Mouse (Mus musculus) embryonic fibroblast, embryonic 13.5 days (primary cell): Measurements from ENCODE around the gene Cacna2d4. TPM values are rescaled to one million over a fixed set of nuclear protein-coding genes. Genes with fewer than 3 reads are reported as not detected.
"Not testable (repeated sequence)": the region's sequence is repeated elsewhere in the genome, so short reads cannot be mapped to it uniquely, and the experiment has no call there.

ENCODE experiments used
- H3K27ac ChIP-seq: 2 replicates; pipeline ENCODE4 v1.5.1; 2012; ENCODE audit warnings: low read length, control low read depth, inconsistent platforms; ENCODE audit not compliant: insufficient read depth
- H3K4me1 ChIP-seq: 2 replicates; pipeline ENCODE4 v1.6.1; 2011; ENCODE audit warnings: low read length; ENCODE audit not compliant: control insufficient read depth, insufficient read depth
- H3K4me3 ChIP-seq: 2 replicates; pipeline ENCODE4 v1.5.1; 2011; ENCODE audit warnings: mild to moderate bottlenecking, control low read depth, low read length; ENCODE audit not compliant: insufficient read depth
- CTCF ChIP-seq: IDR thresholded peaks from 2 replicates; pipeline ENCODE4 v1.5.1; 2011; ENCODE audit warnings: mild to moderate bottlenecking, control low read depth, low read length, moderate library complexity, borderline replicate concordance; ENCODE audit not compliant: insufficient read depth
- POLR2A ChIP-seq: IDR thresholded peaks from 2 replicates; pipeline ENCODE4 v1.6.1; 2011; ENCODE audit warnings: low read depth, mild to moderate bottlenecking, control low read depth, low read length, moderate library complexity
- polyA plus RNA-seq: library from polyadenylated mRNA; stranded (reverse); fragments of >200 nt; gene quantifications from 2 replicates; pipeline ENCODE4 v1.2.4, GENCODE M21; 2011; ENCODE audit warnings: low read depth; ENCODE audit not compliant: missing spikeins, insufficient read length

Cacna2d4 gene
- polyA plus RNA-seq, 1 experiment = not detected

DNA sequence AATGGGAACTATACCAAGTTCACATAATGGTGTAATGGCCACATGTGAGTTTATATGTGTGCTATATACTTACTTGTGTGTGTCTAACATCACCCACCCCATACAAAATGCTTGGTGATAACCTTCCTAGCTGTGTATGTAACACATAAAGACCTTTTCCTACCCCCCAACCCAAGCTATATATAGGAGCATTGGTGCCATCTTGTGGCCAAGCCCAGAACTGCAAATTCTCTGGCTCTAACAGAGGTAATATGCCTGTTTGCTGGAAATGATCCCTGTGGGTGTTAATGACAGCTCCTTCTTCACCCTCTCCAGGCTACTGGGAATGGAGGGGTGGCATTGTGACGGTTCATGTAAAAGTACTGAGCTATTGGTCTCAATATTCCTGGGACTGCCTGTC is 111.9 kb downstream of the Cacna2d4 start:
- TF ChIP-seq POLR2A = no peak
- no peak for TF ChIP-seq CTCF
- no peak overlapping the region for H3K27ac ChIP-seq
- H3K4me3 ChIP-seq = no peak overlapping the region
- no peaks in the 10 kb centered on the region for H3K4me1 ChIP-seq

DNA sequence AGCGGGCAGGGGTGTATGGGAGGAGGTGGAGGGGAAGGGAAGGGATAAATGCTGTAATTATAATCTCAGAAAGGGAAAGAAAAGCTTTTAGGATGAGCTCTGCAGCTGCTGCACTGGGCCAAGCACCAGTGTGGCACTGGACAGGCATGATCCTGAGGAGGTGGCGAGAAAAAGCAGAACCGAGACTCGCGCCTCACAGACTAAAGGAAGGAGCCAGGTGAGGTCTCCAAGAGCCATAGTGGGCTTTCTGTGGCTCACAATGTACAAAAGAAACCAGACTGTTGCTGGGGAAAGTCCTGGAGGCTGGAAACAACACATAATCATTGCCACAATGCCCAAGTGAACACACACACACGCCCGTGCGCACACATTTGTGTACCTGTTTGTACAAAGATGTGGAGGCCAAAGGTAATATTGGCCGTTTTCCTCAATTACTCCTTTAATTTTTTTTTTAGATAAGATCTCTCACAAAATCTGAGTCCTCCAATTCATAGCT is 114.4 kb downstream of the Cacna2d4 start:
- no peak overlapping the region for H3K27ac ChIP-seq
- no peak overlapping the region for H3K4me3 ChIP-seq
- TF ChIP-seq POLR2A (no peak), CTCF (no peak)
- H3K4me1 ChIP-seq = no peaks in the 10 kb centered on the region

DNA sequence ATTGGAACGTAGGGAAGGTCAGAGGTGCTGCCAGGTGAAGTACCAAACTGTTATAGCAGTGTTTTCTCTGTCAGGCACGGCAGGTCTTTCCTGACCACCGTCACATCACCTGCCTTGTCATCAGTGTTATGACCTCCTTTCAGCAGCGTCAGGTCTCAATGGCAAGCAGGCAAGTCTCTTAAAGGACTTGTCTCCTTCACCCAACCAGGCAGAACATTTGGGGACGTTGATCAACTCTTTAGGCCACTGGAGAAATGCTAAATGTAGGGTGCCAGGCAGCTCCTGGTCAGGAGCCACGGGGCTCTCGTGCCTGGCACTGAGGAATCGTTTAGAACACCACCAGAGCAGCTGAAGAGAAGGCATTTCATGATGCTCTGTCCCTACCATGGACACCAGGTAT is 115.3 kb downstream of the Cacna2d4 start:
- no peaks in the 10 kb centered on the region for H3K4me1 ChIP-seq
- H3K4me3 ChIP-seq = no peak overlapping the region
- H3K27ac ChIP-seq = no peak overlapping the region
- no peak for TF ChIP-seq CTCF
- TF ChIP-seq POLR2A = no peak

DNA sequence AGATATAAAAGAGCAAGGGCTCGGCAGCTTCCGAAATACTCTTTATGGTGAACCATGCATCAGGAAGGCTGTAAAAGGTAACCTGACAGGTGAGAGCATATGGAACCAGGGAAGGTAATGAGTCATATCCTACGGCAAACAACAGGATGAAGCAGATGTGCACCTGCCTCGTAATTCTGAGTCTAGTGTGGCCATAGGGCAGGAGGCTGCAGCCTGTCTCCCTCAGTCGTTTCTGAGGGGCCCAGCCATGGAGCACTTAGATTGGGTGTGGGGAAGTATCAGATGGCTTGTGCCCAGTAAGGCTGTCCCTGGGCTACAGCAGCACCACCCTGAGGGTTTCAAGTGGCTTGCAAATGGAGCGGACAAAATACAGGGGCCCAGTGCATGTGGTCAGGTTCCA is 116.2 kb downstream of the Cacna2d4 start:
- TF ChIP-seq POLR2A (no peak), CTCF (no peak)
- H3K4me3 ChIP-seq = no peak overlapping the region
- H3K27ac ChIP-seq = no peak overlapping the region

DNA sequence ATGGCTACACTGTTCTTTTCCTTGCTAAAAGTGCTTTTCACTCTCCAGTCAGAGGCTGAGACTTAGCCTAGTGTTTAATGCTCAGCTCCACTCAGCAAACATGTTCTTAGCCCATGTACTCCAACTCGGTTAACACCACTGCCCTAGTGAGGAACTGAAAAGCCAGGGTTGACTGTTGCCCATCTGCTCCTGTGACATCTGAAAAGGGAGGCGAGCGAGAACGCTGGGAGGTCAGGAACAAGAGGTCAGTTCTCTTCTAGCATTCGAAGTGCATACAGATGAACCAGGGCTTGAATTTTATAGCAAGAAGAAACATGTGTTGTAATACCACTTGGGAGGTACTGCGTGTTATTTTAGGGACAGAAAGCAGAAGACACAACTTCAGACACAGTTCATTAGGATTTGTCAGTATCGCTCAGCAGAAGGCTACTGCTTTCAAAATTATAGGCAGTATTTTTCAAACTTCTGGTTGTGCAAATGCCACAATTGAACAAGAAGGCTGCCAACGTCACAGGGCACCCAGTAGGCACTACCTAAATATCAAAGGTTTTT is 121.8 kb downstream of the Cacna2d4 start:
- Histone ChIP-seq H3K4me3 (no peak overlapping the region), H3K4me1 (no peaks in the 10 kb centered on the region), H3K27ac (no peak overlapping the region)
- TF ChIP-seq CTCF (no peak), POLR2A (no peak)

More for the DNA sequence above, 116.2 kb downstream of the Cacna2d4 start:
- no peaks in the 10 kb centered on the region for H3K4me1 ChIP-seq

DNA sequence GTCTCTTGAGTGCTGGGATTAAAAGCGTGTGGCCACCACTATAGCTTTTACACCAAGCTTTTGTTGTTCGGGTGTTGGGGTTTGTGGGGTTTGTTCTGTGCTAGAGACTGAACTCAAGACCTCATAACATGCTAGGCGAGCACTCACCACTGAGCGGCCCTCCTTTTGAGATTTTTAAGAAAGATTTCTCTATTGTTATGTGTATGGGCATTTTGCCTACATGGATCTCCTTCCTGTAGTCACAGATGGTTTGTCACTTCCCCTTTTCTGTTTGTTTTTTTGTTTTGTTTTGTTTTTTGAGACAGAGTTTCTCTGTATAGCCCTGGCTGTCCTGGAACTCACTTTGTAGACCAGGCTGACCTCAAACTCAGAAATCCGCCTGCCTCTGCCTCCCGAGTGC is 123.9 kb downstream of the Cacna2d4 start:
- H3K4me3 ChIP-seq, H3K27ac ChIP-seq, H3K4me1 ChIP-seq: not testable (repeated sequence)

DNA sequence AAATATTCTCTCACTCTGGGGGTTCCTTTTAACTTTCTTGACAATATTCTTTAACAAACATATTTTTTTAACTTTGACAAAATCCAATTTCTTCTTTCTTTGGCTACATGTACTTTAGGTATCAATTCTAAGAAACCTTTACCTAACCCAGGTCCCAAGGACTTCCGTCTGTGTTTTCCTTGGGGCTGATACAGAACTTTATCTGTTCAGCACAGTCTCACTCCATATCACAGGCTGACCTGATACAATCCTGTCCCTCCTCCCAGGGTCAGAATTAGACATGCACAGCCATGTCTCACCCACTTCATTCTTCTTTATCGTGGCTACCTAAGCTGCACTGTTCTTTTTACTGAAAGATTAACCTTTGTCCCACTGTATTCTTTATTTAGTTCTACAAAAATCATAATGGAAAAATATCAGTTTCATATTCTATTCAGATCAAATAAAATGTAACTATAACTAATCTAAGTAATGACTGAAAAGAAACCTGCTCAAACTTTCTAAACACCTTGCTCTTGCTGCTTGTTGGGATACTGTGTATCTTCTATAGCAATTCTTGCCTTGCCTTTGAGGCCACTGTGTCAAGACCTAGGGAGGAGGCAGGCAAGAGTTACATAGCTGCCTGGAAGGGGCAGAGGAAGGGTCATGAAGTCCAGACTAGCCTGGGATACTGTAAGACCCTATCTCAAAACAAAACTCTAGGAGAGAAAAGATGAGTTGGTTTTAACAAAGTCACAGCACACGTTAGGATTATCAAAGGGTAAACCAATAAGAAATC is 124.8 kb downstream of the Cacna2d4 start:
- no peaks in the 10 kb centered on the region for H3K4me1 ChIP-seq
- H3K27ac ChIP-seq = no peak overlapping the region
- no peak overlapping the region for H3K4me3 ChIP-seq
- TF ChIP-seq POLR2A (no peak), CTCF (no peak)

DNA sequence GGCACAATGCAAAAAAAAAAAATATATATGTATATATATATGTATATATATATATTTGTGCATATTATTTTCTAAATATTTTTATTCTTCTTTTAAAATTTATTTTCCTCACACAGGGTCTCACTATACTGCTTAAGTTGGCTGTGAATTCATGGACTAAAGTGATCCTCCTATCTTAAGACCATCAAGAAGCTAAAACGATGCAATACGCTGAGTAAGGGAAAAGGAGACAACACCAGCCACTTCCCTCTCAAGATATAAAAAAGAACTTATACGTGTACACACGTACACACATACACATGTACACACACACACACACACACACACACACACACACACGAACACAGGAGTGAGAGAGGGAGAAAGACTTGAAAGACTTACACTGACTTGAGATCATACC is 127.3 kb downstream of the Cacna2d4 start:
- no peak overlapping the region for H3K27ac ChIP-seq
- TF ChIP-seq POLR2A = no peak
- no peak for TF ChIP-seq CTCF
- no peak overlapping the region for H3K4me3 ChIP-seq
- no peaks in the 10 kb centered on the region for H3K4me1 ChIP-seq

DNA sequence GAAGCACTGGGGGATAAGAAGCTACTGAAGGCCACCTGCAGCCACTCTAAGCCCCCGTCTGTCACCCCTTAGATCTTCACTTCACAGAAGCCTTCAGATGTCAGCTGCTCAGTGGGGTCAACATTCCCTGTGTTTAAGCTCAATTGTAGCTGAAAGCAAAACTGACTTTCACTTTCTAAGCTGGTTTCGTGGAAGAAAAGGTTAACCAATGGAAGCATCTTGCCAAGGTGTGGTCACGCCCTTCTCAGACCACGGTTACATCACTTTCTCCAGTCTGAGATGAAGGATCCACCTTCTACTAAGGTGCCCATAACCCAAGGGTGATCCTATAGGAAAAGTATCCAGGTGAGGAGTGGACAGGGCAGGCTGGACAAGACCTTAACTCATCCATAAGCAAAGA is 130.5 kb downstream of the Cacna2d4 start:
- not testable (repeated sequence) for H3K4me3 ChIP-seq, H3K27ac ChIP-seq, H3K4me1 ChIP-seq

DNA sequence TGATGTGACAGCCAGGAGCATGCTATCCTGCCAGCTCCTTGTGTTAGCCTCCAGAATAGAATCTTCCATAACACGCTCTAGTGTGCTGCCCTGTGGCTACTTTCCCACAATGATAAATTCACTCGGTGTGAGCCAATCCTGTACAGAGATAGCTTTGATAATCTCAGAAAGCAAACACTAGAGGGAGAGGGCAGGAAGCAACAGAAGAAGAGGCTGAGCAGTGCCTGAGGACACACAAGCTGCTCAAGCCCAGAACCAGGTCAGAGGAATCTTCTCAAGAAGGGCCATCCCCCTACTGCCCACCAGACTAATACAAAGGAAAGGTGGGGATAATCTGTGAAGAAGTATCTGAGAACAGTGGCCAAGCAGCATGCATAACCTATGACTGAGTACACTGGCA is 131.1 kb downstream of the Cacna2d4 start:
- no peaks in the 10 kb centered on the region for H3K4me1 ChIP-seq
- H3K4me3 ChIP-seq = no peak overlapping the region
- TF ChIP-seq POLR2A = no peak
- TF ChIP-seq CTCF = no peak
- H3K27ac ChIP-seq = no peak overlapping the region

DNA sequence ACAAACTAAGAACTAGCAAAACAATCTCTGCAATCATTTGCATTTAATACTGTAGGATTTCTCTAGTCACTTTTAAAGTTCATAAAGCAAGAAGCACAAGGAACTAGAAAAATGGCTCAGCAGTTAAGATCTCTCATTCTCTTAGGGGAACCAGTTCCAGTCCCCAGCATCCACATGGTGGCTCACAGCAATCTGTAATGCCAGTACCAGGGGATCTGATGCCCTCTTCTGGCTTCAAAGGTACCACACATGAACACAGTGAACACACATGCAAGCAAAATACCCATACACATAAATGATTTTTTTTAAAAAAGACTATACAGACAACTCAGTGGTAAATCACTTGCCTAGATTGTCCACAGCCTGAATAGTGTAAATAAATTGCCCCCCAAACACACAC is 135.3 kb downstream of the Cacna2d4 start:
- Histone ChIP-seq H3K4me3 (no peak overlapping the region), H3K27ac (no peak overlapping the region), H3K4me1 (no peaks in the 10 kb centered on the region)
- TF ChIP-seq POLR2A (no peak), CTCF (no peak)
